Mouse (Mus musculus) testis, adult 2 months (tissue): ENCODE data around the gene Thap4. TPM values are rescaled to one million over a fixed set of nuclear protein-coding genes. Genes with fewer than 3 reads are reported as not detected.
"Not testable (repeated sequence)": the region's sequence is repeated elsewhere in the genome, so short reads cannot be mapped to it uniquely, and the experiment has no call there.

Experiments used
- H3K27ac ChIP-seq: fragments of 200-500 bp; 2 replicates; pipeline ENCODE4 v1.5.1; 2012; ENCODE audit warnings: low read depth, low read length; ENCODE audit not compliant: control insufficient read depth, insufficient read depth
- H3K27me3 ChIP-seq: fragments of 200-500 bp; 2 replicates; pipeline ENCODE4 v1.6.1; 2012; ENCODE audit warnings: mild to moderate bottlenecking, low read length, moderate library complexity; ENCODE audit not compliant: control insufficient read depth, insufficient read depth
- H3K36me3 ChIP-seq: fragments of 200-500 bp; 2 replicates; pipeline ENCODE4 v1.6.1; 2012; ENCODE audit warnings: mild to moderate bottlenecking, low read length; ENCODE audit not compliant: control insufficient read depth, insufficient read depth
- H3K4me1 ChIP-seq: fragments of 200-500 bp; 2 replicates; pipeline ENCODE4 v1.6.1; 2012; ENCODE audit warnings: low read length; ENCODE audit not compliant: control insufficient read depth, insufficient read depth
- H3K4me3 ChIP-seq: fragments of 200-500 bp; 2 replicates; pipeline ENCODE4 v1.5.1; 2012; ENCODE audit warnings: low read depth, mild to moderate bottlenecking, low read length, moderate library complexity, mixed read lengths; ENCODE audit not compliant: control insufficient read depth
- CTCF ChIP-seq: fragments of 200-500 bp; IDR thresholded peaks from 2 replicates; pipeline ENCODE4 v1.5.1; 2012; ENCODE audit warnings: low read depth, mild to moderate bottlenecking, inconsistent platforms, low read length, moderate library complexity; ENCODE audit not compliant: control insufficient read depth, insufficient read depth, insufficient replicate concordance
- POLR2A ChIP-seq: fragments of 200-500 bp; IDR thresholded peaks from 2 replicates; pipeline ENCODE4 v1.6.1; 2012; ENCODE audit warnings: low read depth, mild to moderate bottlenecking, inconsistent platforms, low read length, moderate library complexity; ENCODE audit not compliant: control insufficient read depth
- polyA plus RNA-seq: library from polyadenylated mRNA; depleted of rRNA; stranded (reverse); fragments of >200 nt; gene quantifications from 2 replicates; pipeline ENCODE4 v1.2.3, GENCODE M21; 2012

Thap4 gene
- polyA plus RNA-seq, 1 experiment: 261 TPM

DNA sequence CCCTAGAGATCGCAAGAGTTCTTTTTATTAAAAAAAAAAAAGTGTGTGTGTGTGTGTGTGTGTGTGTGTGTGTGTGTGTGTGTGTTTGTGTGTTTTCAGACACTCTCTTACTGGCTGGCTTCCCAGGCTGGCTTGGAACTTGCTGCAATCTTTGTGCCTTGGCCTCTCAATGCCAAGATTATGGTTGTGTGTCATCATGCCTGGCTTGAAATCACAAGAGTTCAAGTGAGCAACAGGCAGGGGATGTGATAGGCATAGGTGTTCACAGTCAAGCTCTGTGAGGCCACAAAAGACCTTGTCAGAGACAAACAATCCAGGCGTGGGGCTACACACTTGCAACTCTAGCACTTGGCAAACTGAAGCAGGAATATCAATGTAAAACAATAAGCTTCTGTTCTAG is 76.3 kb downstream of the Thap4 start:
- Histone ChIP-seq H3K27me3 (no peaks in the 10 kb centered on the region), H3K4me1 (no peaks in the 10 kb centered on the region; the same call in 1 of the 2 replicates), H3K4me3 (no peak overlapping the region), H3K27ac (no peak overlapping the region), H3K36me3 (no peaks in the 10 kb centered on the region)
- TF ChIP-seq POLR2A (no peak), CTCF (no peak)

- no peak overlapping the region for H3K27ac ChIP-seq
- H3K4me1 ChIP-seq: peaks cover 15% of the 10 kb centered on the region
- TF ChIP-seq POLR2A: no peak
- TF ChIP-seq CTCF: no peak
- peak overlapping the region; percentile 52; the same call in 1 of the 2 replicates for H3K4me3 ChIP-seq
- no peaks in the 10 kb centered on the region for H3K36me3 ChIP-seq
- no peaks in the 10 kb centered on the region for H3K27me3 ChIP-seq
These were observed 82.0 kb downstream of the Thap4 start for GRCm38 (mm10) chr1:93672682-93673081.

- H3K36me3 ChIP-seq: no peaks in the 10 kb centered on the region
- H3K27ac ChIP-seq: no peak overlapping the region
- no peak overlapping the region for H3K4me3 ChIP-seq
- no peak for TF ChIP-seq CTCF
- no peak for TF ChIP-seq POLR2A
- peaks cover 19% of the 10 kb centered on the region for H3K4me1 ChIP-seq
- H3K27me3 ChIP-seq: no peaks in the 10 kb centered on the region
These were observed 84.7 kb downstream of the Thap4 start for GRCm38 (mm10) chr1:93669941-93670340.

DNA sequence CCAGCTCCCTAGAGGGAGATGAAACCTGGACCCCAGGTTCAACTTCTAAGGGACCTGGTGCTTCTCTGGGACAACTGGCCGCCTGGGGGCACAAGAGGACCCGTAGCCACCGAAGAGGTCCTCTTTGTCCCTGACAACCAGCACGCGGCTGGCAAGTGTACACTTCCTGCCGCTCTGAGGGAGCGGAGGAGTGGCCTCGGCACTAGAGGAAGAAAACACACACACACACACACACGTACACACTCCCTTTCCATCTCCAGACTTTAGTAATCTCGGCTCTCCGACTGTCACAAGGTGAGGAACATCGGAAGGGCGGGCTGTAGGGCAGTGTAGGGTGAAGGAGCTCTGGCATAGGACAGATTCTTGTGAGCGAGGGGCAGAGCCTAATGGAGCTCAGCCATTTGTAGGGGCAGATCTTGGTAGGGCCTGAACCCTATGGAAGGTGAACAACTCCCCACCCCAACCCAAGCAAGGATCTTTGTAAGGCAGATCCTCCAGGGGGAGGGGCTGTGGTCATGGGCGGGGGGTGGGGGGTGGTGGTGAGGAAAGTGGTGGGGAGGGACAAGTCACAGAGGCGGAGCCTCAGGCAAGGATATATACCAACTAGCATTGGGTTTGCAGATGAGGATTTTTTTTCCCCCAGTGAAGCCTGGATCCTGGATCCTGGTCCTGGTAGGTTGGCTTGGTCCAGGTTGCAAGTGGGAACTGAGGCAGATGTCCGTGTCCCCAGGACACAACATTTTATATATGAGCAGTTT is 85.7 kb downstream of the Thap4 start:
- TF ChIP-seq CTCF: peak; percentile 37; the same call in 1 of the 2 replicates
- peak; percentile 52; the same call in 1 of the 2 replicates for TF ChIP-seq POLR2A
- Histone ChIP-seq H3K27ac (peak overlapping the region; percentile 83), H3K36me3 (no peaks in the 10 kb centered on the region)

DNA sequence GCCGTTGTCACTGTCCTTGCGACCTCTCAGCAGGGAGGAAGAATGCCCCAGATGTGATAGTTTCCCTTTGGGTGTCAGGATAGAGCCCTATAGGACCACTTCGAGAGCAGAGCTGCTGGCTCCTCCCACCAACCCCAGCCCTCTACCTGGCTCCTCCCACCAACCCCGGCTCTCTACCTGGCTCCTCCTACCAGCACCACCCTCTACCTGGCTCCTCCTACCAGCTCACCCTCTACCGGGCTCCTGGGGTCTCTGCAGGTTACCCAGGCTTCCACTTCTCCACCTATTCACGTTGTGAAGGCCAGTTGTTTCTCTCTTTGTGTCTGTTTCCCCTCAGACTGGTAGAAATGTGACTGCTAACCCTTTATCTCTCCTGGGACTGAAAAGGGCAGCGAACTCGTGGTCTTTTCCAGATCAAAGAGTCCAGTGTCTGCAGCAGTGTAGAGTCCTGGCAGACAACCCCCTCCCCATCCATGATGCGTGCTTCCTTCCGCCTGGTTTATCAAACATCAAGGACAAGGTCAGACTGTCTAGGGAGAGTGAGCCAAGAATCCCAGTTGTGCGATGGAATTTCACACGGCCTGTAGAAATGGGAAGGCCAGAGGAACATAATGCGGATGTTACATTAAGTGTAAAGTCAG is 86.8 kb downstream of the Thap4 start:
- TF ChIP-seq CTCF: no peak
- no peak for TF ChIP-seq POLR2A
- Histone ChIP-seq H3K4me3 (peak overlapping the region; percentile 2), H3K27ac (peak overlapping the region; percentile 30)

More for the DNA sequence above, 85.7 kb downstream of the Thap4 start:
- H3K27me3 ChIP-seq: no peaks in the 10 kb centered on the region
- H3K4me1 ChIP-seq: peaks cover 19% of the 10 kb centered on the region
- peak overlapping the region; percentile 87 for H3K4me3 ChIP-seq

GRCm38 (mm10) chr1:93658559-93658958 is 96.1 kb downstream of the Thap4 start, which contains the start of gene Stk25:
TSS of gene Stk25 (minus strand) at chr1:93658659.
- H3K4me1 ChIP-seq, H3K36me3 ChIP-seq: not testable (repeated sequence)

More for the DNA sequence above, 86.8 kb downstream of the Thap4 start:
- H3K36me3 ChIP-seq: no peaks in the 10 kb centered on the region
- H3K27me3 ChIP-seq: no peaks in the 10 kb centered on the region
- peaks cover 19% of the 10 kb centered on the region for H3K4me1 ChIP-seq

GRCm38 (mm10) chr1:93657025-93657360 is 97.7 kb downstream of the Thap4 start:
- TF ChIP-seq POLR2A: no peak
- Histone ChIP-seq H3K4me1 (no peaks in the 10 kb centered on the region), H3K4me3 (no peak overlapping the region), H3K36me3 (no peaks in the 10 kb centered on the region), H3K27me3 (no peaks in the 10 kb centered on the region), H3K27ac (no peak overlapping the region)

More at GRCm38 (mm10) chr1:93658559-93658958, 96.1 kb downstream of the Thap4 start, which contains the start of gene Stk25:
- not testable (repeated sequence) for H3K27ac ChIP-seq, H3K27me3 ChIP-seq, H3K4me3 ChIP-seq

DNA sequence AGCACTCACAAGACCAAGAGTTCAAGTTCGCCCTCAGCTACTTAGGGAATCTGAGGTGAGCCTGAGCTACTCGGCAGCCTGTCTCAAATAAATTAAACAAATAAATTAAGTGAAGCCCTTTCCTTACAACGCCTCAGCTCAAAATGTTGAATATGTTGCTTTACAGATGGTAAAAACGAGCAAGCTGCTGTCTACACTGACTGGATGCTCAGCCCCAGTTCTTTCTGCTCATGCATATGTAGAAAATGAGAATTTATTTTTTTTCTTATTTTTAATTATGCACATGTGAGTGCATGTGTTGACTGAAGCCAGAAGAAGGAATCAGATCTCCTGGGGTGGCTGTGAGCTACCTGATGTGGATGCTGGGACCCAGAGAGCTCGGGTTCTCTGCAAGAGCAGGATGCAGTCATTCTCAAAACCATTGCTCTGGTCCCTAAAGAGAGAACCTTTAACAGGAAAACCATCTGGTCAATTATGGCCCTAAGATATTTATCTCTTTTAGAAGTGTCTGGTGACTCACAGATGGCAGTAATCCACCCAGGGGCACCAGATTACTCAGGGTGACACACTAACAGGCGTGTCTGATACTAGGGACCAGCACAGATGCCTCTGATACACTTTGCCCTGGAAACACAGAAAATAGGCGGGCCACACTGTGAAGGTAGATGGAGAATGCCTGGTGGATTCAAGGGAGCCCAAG is 98.2 kb downstream of the Thap4 start:
- Histone ChIP-seq H3K27me3 (no peaks in the 10 kb centered on the region), H3K4me3 (no peak overlapping the region), H3K4me1 (no peaks in the 10 kb centered on the region), H3K36me3 (no peaks in the 10 kb centered on the region), H3K27ac (no peak overlapping the region)
- TF ChIP-seq CTCF: no peak
- no peak for TF ChIP-seq POLR2A
